Mouse (Mus musculus) adrenal gland, postnatal 25 days (tissue): ENCODE measurements around the gene Mylip. TPM values are rescaled to one million over a fixed set of nuclear protein-coding genes. Genes with fewer than 3 reads are reported as not detected.

Experiments used
- DNase-seq: peaks from one replicate; pipeline ENCODE4 v3.0.0; 2021; ENCODE audit warnings: mixed read lengths
- total RNA-seq: library from RNA; stranded (reverse); gene quantifications from 2 replicates; pipeline ENCODE4 v1.2.3, GENCODE M21; 2021

Mylip gene
- total RNA-seq, 1 experiment from 2014 or later = 10.0 TPM

DNA sequence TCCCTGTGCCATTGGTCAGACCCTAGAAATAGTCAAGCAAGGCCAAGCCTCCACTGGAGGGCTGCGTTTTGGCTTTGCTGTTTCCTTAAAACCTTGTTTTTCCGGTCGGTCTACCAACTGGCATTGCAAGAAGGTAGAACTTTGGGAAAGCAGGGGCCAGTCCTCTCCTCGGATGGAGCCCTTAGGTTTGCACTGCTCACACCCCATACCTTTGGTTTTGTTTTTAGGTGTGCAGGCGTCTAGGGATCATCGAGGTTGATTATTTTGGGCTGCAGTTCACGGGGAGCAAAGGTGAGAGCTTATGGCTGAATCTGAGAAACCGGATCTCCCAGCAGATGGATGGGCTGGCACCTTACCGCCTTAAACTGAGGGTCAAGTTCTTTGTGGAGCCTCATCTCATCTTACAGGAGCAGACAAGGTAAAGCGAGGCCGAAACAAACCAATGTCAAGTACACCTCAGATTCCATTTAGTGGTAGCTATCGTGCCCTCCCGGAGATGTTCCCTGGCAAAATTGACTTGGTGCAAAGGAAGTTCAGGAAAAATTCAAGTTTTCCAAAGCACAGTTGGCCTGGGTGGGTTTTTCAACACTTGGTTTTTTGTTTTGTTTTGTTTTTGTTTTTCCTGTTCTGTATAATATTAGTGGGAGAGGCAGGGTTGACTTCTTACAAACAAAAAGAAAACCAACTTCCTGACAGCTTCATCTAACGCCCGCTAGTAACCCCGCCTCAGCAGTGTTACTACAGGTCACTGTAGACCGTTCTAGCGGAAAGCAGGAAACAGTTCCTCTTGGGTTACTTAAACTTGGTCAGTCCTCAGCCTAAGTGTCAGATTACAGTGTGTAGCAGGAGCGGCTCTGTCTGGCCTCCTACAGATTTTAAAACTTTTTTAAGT lies 1.7 kb downstream of the Mylip start:
- DNase-seq = no peak

DNA sequence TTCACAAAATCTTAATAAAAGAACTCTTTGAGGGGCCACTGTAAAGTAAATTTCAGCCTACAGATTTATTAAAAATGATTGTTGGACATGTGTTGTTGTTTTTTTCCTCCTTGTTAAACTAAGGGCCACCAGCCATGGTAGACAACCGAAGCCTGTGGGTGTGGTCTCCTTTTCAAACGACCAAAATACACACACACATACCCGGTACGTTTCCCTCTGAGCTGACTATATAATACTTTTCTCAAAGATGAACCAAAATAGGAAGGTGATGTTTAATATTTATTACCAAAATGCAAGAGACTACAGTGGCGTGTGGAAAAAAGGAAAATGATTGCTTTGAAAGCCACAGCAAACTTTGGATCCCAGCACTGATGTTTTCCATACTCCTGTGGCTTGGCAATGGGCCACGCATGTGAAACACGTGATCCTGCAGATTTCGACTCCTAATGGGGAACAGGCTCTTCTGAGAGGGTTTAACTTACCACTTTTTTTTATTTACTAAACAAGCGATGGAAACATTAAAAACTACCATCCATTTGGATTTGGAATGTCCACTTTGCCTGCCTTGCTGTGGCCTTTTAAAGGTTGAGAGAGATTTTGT lies 2.4 kb downstream of the Mylip start:
- peak; percentile 42 for DNase-seq

DNA sequence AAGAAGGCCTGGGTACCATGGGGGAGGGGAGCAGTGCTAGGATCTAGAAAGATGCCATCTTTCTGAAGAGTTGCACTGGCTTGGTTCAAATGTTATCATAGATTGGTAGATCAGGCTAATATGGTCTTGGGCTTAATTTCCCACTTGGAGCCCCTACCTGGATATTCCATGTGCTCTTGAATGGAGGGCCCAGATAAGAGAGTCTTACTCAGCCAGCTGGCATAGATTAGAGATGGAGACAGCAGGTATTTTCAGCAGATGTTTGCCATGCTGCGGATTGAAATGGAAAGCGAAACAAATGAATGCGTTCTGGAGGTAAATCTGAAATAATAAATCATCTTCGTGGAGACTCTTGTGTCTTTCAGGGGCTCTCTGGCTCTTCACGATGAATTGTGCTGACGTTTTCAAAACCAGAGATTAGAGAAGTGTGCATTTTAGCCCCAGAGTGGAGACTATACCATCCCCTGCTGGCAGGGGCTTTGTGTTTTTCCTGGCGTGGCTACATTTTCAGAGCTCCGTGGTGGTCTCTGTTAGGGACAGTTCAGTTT lies 4.8 kb downstream of the Mylip start:
- no peak for DNase-seq

DNA sequence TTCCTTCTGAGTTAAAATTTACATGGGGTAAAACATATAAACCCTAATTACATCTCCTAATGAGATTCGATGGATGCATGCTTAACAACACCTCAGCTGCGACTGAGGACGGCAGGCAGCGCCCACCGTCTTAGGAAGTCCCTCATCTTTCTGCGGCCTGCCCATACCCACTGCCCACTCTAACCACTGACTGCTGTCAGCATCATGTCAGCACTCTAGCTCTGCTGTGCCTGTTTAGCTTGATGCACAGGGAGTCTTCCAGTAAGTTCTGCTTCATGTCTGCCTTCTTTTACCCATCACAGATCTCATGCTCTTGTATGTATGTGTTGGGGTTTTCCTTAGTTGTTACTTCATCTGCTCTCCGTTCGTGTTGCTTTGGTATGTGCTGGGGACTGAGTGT lies 7.2 kb downstream of the Mylip start:
- DNase-seq = no peak

- no peak for DNase-seq
Observed at GRCm38 (mm10) chr13:45397240-45397639, 7.7 kb downstream of the Mylip start.

DNA sequence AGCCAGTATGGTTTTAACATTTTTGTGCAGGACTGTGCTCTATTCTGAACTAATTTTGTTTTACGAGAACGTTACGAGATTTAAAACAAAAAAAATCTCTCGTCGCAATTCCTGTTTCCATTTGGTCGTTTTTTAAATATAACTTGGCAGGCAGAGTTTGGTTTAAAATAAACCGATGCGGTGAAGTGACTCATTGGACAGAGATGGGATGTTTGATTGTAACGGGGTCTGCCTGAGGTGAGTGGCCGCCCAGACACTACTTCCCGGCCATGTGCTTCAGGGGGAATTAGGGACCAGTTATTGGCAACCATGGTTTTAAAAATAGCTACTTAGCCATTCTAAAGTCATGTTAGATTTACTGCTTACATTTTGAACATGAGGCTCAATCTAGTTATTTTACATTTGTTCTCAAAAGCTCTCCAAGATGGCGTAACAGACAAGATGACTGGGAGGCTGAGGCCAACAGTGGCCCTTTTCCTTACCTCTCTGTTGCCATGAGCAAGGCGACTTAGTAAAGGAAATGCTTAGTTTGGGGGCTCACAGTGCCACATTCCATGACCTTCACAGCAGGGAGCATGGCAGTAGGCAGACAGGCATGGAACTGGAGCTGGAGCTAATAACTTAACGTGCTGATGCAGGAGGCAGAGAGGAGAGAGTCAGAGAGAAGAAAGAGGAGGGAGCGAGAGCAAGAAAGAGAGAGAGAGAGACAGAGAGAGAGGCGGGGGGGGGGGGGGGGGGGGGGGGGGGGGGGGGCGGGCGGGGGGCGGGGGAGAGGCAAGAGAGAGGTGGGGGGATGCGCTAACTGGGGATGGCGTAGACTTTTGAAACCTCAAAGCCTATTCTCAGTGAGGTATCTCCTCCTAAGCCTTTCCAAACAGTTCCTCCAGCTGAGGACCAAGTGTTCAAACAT lies 8.6 kb downstream of the Mylip start:
- DNase-seq = no peak

GRCm38 (mm10) chr13:45400700-45401099 lies 11.2 kb downstream of the Mylip start:
- DNase-seq = no peak

GRCm38 (mm10) chr13:45401816-45402215 lies 12.3 kb downstream of the Mylip start:
- DNase-seq = no peak

- no peak for DNase-seq
Observed at GRCm38 (mm10) chr13:45402316-45403039, 12.9 kb downstream of the Mylip start.

DNA sequence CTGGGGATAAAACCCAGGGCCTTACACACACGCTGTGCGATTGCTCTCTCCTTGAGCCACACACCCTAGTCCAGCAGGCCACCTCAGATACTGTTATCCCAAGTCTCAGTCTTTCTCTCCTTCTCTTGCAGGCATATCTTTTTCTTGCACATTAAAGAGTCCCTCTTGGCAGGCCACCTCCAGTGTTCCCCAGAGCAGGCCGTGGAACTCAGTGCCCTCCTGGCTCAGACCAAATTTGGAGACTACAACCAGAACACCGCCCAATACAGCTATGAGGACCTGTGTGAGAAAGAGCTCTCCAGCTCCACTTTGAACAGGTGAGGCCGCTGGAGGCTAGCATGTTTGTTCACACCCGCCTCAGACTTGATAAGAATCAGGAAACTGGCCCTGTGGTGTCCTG lies 14.7 kb downstream of the Mylip start:
- no peak for DNase-seq

DNA sequence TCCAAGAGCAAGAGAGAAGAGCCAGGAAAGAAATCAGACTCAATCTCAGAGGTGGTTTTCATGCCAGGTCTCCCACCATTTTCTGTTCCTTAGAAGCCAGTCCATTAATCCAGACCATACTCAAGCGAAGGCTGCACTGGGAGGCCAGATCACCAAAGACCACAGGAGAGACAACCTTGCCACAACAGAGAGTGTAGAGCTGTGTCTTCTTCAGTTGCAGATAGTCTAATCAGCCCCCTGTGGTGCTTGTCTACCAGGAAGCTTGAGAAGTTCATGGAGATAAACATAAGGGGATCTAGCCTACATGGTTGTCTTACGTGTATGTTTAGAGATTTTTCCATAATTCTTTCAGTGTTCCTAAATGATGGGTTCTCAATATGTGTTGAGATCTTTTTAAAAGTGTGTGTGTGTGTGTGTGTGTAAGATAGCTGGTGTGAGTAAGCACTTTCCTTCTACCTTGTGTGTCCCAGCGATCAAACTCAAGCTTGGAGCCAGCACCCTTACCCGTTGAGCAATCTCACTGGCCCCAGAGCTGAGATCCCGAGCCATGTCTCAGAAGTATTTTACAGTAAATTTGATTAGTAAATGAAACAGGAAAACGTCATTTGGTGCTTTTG lies 15.8 kb downstream of the Mylip start:
- DNase-seq = no peak

- DNase-seq = no peak
Observed at GRCm38 (mm10) chr13:45406289-45406688, 16.7 kb downstream of the Mylip start.

GRCm38 (mm10) chr13:45406703-45407102 lies 17.2 kb downstream of the Mylip start:
- no peak for DNase-seq

DNA sequence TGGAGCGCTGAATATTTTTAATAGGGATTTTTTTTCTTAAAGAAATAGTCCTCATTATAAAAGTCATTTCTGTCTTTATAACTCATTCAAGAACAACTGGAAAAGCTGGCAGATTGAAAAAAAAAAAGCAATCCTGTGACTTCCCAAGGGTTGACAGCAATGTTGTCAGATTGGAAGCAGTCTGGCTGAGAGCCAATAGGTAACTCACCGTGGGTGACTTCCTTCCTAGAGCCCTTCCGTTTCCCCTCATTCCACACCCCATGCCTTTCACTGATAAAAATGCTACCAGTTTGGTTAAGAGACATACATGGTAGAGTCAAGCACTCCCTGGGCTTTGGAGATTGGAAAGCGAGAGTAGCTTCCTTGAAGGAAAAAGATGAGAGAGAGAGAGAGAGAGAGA lies 21.4 kb downstream of the Mylip start:
- no peak for DNase-seq

DNA sequence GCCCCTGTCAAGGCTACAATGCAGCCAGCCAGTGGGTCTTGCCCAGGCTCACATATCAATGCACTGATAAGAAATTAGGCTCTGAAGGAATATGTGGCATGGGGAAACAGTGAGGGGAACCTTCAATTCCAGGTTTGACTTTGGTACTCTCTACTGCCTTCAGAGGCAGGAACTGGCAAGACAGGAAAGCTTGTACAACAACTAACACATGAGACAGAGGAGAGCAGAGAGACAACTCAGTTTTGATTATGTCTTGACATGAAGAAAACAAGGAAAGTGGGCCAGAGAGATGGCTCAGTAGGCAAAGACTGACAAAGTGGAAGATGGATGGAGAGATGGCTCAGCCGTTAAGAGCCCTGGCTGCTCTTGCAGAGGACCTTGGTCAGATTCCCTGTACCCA lies 23.5 kb downstream of the Mylip start:
- no peak for DNase-seq

- DNase-seq = no peak
Observed at GRCm38 (mm10) chr13:45414031-45414430, 24.5 kb downstream of the Mylip start.

- DNase-seq = no peak
Observed at GRCm38 (mm10) chr13:45416621-45417057, 27.1 kb downstream of the Mylip start.

DNA sequence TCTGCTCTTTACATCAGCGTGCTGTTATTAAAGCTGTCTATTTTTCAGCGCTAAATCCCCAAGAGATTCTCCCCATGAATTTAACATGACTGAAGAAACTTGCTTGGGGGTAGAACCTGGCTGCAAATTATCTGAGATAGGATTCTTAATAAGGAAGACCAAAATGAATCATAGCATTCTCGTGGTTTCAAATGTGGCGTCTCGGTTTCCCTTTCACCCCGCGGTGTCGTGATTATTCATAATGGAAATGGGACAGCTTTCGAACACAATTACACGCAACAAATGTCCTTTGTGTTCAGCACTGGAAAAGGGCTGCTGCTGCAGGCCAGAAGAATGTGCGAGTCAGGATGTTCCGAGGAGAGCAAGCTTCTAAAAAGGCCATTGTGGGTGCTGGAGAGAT lies 29.4 kb downstream of the Mylip start:
- no peak for DNase-seq

DNA sequence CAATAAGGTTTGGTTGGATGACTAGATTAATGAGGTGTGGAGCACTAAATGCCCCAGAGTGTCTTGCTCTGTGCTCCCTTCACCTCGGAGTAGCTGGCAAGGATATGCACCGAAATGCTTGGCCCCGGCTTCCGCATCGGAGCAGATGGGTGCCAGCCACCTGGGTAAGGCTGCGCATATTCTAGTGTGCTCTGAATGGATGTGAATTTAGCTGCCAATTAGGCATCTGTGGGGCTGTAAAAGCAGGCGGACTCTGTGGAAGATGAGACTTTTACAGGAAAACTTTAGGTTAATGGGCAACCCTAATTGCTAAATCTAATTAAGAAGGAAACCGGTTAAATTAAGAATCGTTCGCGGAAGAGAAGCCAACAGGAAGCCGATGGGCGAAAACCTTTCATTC lies 32.7 kb downstream of the Mylip start:
- DNase-seq = no peak

- DNase-seq = no peak
Observed at GRCm38 (mm10) chr13:45422709-45423108, 33.2 kb downstream of the Mylip start.

DNA sequence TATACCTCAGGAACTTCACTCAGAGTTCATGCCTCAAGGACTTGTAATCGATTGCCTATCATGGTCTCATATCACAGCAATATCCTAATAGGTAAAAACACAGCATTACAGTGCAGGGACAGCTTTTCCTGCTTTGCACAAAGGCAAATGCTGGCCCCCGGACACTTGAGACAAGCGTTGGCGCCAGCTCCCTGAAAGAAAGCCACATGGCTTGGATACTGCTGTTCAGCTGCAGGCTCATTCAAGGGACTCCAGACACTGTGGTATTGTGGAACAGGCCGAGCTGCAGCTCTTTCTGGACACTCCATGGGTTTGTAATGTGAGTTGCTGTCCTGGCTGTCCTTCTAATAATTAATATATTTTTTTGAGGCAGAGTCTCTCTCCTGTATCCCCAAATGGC lies 34.4 kb downstream of the Mylip start:
- no peak for DNase-seq
